Mouse (Mus musculus): Measurements from ENCODE around the gene Chst14. TPM values are rescaled to one million over a fixed set of nuclear protein-coding genes. Genes with fewer than 3 reads are reported as not detected.

The Chst14 gene
- polyA plus RNA-seq, 1 experiment from 2014 or later: 51.3 TPM

DNA sequence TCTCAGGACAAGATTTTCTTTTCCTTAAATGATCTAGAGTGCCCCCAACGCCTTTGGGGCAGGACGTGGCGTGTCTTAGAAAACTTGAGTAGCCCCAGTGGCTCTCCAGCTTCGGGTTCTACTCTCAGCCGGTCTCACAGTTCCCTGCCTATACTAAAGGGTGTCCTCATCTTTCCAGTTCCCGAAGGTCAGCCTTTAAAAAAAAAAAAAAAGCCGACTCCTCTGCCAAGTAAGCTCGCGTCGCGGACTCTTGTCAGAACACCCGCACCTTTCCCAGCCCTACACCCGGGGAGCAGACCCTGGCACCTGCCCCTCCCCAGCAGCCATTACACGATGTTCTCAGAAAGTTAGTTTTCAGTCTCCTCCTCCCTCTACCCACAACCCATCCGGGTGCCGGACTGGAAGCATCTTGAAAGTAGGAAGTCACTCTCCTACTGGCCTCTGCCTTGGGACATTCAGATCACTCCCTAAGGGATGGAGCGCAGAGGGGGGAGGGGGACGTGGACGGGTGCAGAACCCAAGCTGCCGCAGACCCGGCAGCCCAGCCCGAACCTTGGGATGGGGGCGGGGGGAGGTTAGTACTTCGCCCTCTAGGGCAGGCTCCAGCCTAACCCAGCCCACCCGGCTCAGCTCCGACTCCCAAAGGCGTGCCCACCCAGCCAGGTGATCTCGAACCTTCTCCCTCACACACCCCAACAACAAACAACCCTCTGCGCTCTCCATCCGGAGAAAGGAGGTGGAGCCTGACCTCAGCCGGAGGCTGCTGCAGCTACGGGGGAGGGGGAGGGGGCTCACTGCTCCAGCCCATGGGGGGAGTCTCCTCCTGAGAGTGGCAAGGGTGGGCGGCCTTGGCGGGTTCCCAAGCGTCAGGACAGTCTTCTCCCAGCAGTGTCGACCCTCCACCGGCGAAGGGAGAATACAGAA, 30.0 kb upstream of the Chst14 start:
- under 1% methylated on average over 33 of the region's 38 CpGs for WGBS
- peaks cover 23% of the 10 kb centered on the region for H3K4me1 ChIP-seq (ENCODE audit: control insufficient read depth, insufficient read depth, low read length)
- peak; percentile 43 for DNase-seq (ENCODE audit: low spot score)
- H3K9ac ChIP-seq (ENCODE audit: low read depth, low read length): peak overlapping the region; percentile 52
- peak overlapping the region; percentile 92 for H3K4me2 ChIP-seq (ENCODE audit: low read depth, low read length)
- H3K27ac ChIP-seq (replicated peaks; ENCODE audit: low read depth, low read length): no peak overlapping the region
- H3K4me3 ChIP-seq (ENCODE audit: low read depth, low read length): peak overlapping the region; percentile 49
- ATAC-seq (ENCODE audit: low read depth): no peak
- peaks cover 72% of the 10 kb centered on the region for H3K27me3 ChIP-seq (replicated peaks; ENCODE audit: control insufficient read depth, insufficient read depth, low read length)
- H3K9me3 ChIP-seq (ENCODE audit: control insufficient read depth, low read length): no peaks in the 10 kb centered on the region
- H3K36me3 ChIP-seq (ENCODE audit: control insufficient read depth, insufficient read depth, low read length): no peaks in the 10 kb centered on the region

DNA sequence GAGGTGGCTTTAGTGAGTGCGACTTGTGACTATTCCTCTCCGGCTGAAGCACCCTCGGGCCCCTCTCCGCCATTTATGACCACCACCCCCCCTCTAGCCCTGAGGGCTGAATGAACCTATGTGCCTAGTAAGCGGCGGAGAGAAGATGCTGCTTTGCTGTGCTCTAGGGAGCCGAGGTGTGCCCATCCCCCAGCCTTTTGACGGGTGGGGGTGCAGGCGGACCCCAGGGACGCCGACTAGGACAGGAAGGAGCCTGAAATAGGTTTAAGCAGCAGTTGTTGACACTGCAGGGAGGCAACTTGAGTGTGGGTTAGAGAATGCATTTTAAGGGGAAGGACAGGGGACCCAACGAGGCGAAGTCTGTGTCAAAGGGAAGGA, 29.4 kb upstream of the Chst14 start:
- DNase-seq (ENCODE audit: low spot score) (no peak), ATAC-seq (ENCODE audit: low read depth) (no peak)
- H3K4me2 ChIP-seq (ENCODE audit: low read depth, low read length): peak overlapping the region; percentile 92

DNA sequence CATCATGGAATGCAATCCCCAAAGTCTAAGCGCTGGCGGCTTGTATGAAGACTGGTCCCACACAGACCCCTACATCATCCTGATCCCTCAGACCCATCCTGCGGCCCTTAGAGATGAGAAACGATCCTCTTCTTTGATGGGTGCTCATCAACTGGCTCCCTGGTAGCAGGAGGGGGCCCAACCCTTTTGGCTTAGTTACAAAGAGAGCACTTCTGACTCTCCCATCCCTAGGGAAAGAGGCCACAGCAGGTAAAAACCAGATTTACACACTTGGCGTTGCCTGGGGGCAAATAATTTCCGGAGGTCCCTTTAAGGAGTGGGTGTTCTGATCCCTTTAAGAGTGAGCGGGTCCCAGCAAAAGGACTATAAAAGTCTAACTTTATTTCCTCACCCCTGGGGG, 28.9 kb upstream of the Chst14 start:
- Histone ChIP-seq H3K27me3 (replicated peaks; ENCODE audit: control insufficient read depth, insufficient read depth, low read length) (peaks cover 75% of the 10 kb centered on the region), H3K4me1 (ENCODE audit: control insufficient read depth, insufficient read depth, low read length) (peaks cover 23% of the 10 kb centered on the region), H3K4me3 (ENCODE audit: low read depth, low read length) (peak overlapping the region; percentile 49), H3K27ac (replicated peaks; ENCODE audit: low read depth, low read length) (no peak overlapping the region), H3K9me3 (ENCODE audit: control insufficient read depth, low read length) (no peaks in the 10 kb centered on the region), H3K9ac (ENCODE audit: low read depth, low read length) (no peak overlapping the region), H3K4me2 (ENCODE audit: low read depth, low read length) (peak overlapping the region; percentile 92), H3K36me3 (ENCODE audit: control insufficient read depth, insufficient read depth, low read length) (no peaks in the 10 kb centered on the region)
- WGBS: 2% methylated on average over 7 of the region's 7 CpGs
- ATAC-seq (ENCODE audit: low read depth) (no peak), DNase-seq (ENCODE audit: low spot score) (no peak)

More for the DNA sequence above, 29.4 kb upstream of the Chst14 start:
- peak overlapping the region; percentile 49 for H3K4me3 ChIP-seq (ENCODE audit: low read depth, low read length)
- no peaks in the 10 kb centered on the region for H3K36me3 ChIP-seq (ENCODE audit: control insufficient read depth, insufficient read depth, low read length)
- H3K4me1 ChIP-seq (ENCODE audit: control insufficient read depth, insufficient read depth, low read length): peaks cover 23% of the 10 kb centered on the region
- H3K9me3 ChIP-seq (ENCODE audit: control insufficient read depth, low read length): no peaks in the 10 kb centered on the region
- 1% methylated on average over 13 of the region's 13 CpGs for WGBS
- no peak overlapping the region for H3K27ac ChIP-seq (replicated peaks; ENCODE audit: low read depth, low read length)
- peaks cover 72% of the 10 kb centered on the region for H3K27me3 ChIP-seq (replicated peaks; ENCODE audit: control insufficient read depth, insufficient read depth, low read length)
- peak overlapping the region; percentile 52 for H3K9ac ChIP-seq (ENCODE audit: low read depth, low read length)

DNA sequence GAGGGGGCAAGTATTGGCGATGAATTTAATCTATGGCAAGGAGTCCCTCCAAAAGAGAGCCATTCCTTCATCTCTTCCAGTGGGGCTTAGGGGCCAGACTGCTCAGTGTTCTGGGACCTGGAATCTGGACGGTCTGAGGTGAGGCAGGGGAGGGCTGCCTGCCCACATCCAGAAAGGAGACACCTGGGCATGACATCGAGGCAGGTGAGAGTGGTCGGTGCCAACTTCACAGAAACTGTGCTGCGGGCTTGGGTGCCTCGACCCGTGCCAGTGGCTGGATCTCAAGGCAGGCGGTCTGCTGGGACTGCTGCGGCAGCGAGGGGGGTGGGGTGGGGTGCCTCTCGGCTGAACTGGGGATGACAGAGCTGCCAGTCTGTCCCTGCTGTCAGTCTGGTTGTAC, 28.5 kb upstream of the Chst14 start:
- Histone ChIP-seq H3K4me1 (ENCODE audit: control insufficient read depth, insufficient read depth, low read length) (peaks cover 26% of the 10 kb centered on the region), H3K4me2 (ENCODE audit: low read depth, low read length) (no peak overlapping the region), H3K9me3 (ENCODE audit: control insufficient read depth, low read length) (no peaks in the 10 kb centered on the region), H3K36me3 (ENCODE audit: control insufficient read depth, insufficient read depth, low read length) (no peaks in the 10 kb centered on the region), H3K9ac (ENCODE audit: low read depth, low read length) (no peak overlapping the region), H3K27me3 (replicated peaks; ENCODE audit: control insufficient read depth, insufficient read depth, low read length) (peaks cover 76% of the 10 kb centered on the region), H3K27ac (replicated peaks; ENCODE audit: low read depth, low read length) (no peak overlapping the region), H3K4me3 (ENCODE audit: low read depth, low read length) (peak overlapping the region; percentile 5; the same call in 1 of the 2 replicates)
- DNase-seq (ENCODE audit: low spot score) (no peak), ATAC-seq (ENCODE audit: low read depth) (no peak)
- WGBS: 3% methylated on average over 11 of the region's 11 CpGs

DNA sequence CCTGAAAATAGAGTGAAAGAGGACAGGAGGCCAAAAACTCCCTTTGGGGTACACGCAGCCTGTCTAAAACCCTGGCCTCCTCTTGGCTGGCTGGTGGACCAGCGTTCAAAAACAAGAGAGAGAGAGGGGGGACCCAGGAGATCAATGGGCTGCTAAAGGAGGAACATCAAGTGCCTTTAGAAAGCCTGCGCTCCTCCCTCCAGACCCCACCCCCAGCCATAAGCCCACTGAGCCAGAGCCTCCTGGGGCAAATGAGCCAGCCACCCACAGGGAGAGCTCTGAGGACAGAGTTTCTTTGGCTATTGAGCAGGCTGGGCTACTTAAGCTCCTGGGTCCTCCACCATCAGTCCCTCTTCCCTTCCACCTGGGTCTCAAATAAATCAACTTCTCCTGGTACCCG, 27.5 kb upstream of the Chst14 start:
- H3K9me3 ChIP-seq (ENCODE audit: control insufficient read depth, low read length): no peaks in the 10 kb centered on the region
- H3K4me1 ChIP-seq (ENCODE audit: control insufficient read depth, insufficient read depth, low read length): peaks cover 36% of the 10 kb centered on the region
- no peaks in the 10 kb centered on the region for H3K36me3 ChIP-seq (ENCODE audit: control insufficient read depth, insufficient read depth, low read length)
- H3K9ac ChIP-seq (ENCODE audit: low read depth, low read length): no peak overlapping the region
- 5% methylated on average over 4 of the region's 4 CpGs for WGBS
- no peak overlapping the region for H3K4me3 ChIP-seq (ENCODE audit: low read depth, low read length)
- H3K27me3 ChIP-seq (replicated peaks; ENCODE audit: control insufficient read depth, insufficient read depth, low read length): peaks cover 74% of the 10 kb centered on the region
- DNase-seq (ENCODE audit: low spot score) (no peak), ATAC-seq (ENCODE audit: low read depth) (no peak)
- no peak overlapping the region for H3K4me2 ChIP-seq (ENCODE audit: low read depth, low read length)
- no peak overlapping the region for H3K27ac ChIP-seq (replicated peaks; ENCODE audit: low read depth, low read length)

DNA sequence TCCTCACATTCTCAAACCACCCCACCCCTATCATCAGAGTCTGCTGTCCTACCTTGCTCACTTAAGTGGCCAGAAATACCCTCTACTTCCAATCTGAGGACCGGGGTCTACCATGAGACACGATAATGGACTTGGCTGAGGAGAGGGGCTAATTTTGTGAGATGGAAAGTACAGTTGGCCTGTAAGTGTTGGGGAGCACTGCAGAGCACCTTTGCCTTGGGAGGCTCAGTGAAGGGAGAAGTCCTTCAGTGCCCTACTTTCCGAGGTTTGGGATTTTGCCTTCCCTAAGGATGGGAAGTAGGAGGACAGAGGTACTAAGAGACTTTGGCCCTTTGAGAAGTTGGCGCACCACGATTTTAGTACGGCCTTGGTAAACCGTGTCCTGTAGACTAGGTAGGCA, 27.0 kb upstream of the Chst14 start:
- Histone ChIP-seq H3K4me3 (ENCODE audit: low read depth, low read length) (no peak overlapping the region), H3K9me3 (ENCODE audit: control insufficient read depth, low read length) (no peaks in the 10 kb centered on the region), H3K4me2 (ENCODE audit: low read depth, low read length) (no peak overlapping the region), H3K27me3 (replicated peaks; ENCODE audit: control insufficient read depth, insufficient read depth, low read length) (peaks cover 74% of the 10 kb centered on the region), H3K4me1 (ENCODE audit: control insufficient read depth, insufficient read depth, low read length) (peaks cover 37% of the 10 kb centered on the region), H3K27ac (replicated peaks; ENCODE audit: low read depth, low read length) (no peak overlapping the region), H3K36me3 (ENCODE audit: control insufficient read depth, insufficient read depth, low read length) (no peaks in the 10 kb centered on the region), H3K9ac (ENCODE audit: low read depth, low read length) (no peak overlapping the region)
- 13% methylated on average over 7 of the region's 7 CpGs for WGBS
- DNase-seq (ENCODE audit: low spot score) (no peak), ATAC-seq (ENCODE audit: low read depth) (no peak)

DNA sequence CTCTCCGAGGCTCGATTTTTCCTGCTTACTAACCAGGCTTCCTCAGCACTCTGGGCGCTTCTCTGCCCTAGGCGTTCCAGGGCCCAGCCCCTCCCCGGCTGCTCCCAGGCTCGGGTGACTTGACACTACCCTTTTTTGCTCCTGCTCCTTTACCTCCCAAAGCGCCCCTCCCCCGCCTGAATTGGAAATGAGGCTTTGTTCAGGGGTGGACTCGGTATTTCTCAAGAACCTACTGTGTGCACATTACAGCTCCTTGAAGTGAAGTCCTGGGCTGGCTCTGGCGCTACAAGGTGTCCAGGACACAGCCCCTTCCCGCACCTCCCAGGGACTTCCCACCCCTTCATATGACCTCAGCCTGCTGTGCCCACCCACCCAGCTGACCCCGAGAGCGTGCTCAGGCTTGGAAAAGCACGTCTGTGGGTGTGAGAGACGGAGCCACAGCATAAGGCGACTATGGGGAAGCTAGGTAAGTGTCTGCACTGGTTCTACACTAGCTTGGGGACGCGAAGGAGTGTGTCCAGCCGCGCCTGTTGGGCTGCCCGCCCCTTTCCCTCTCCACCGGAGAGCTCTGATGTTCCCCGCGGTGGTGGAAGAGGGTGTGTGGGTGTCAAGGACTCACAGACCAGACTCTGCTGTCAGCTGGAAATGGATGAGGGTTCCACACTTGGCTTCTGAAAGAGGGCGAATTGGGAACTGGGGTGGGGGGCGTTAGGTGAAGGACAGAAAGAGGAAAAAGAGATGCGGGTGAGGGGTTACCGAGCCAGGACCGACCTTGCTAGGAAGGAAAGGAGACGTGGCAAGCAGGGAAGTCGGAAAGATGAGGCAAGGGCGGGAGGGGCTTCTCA, 26.1 kb upstream of the Chst14 start, which contains the start of gene Bahd1:
Gene Bahd1 (plus strand): TSS at position 397 of the 845 bp plus-strand sequence.
- 1% methylated on average over 32 of the region's 32 CpGs for WGBS
- no peaks in the 10 kb centered on the region for H3K36me3 ChIP-seq (ENCODE audit: control insufficient read depth, insufficient read depth, low read length)
- no peaks in the 10 kb centered on the region for H3K9me3 ChIP-seq (ENCODE audit: control insufficient read depth, low read length)
- H3K27me3 ChIP-seq (replicated peaks; ENCODE audit: control insufficient read depth, insufficient read depth, low read length): peaks cover 66% of the 10 kb centered on the region
- H3K4me2 ChIP-seq (ENCODE audit: low read depth, low read length): peak within 1 kb of the TSS; percentile 99
- H3K27ac ChIP-seq (replicated peaks; ENCODE audit: low read depth, low read length): peak within 1 kb of the TSS; percentile 72; the same call in 1 of the 2 replicates
- H3K4me3 ChIP-seq (ENCODE audit: low read depth, low read length): peak within 1 kb of the TSS; percentile 91
- DNase-seq (ENCODE audit: low spot score) (peak; percentile 54), ATAC-seq (ENCODE audit: low read depth) (no peak)
- peaks cover 37% of the 10 kb centered on the region for H3K4me1 ChIP-seq (ENCODE audit: control insufficient read depth, insufficient read depth, low read length)
- H3K9ac ChIP-seq (ENCODE audit: low read depth, low read length): peak within 1 kb of the TSS; percentile 79

DNA sequence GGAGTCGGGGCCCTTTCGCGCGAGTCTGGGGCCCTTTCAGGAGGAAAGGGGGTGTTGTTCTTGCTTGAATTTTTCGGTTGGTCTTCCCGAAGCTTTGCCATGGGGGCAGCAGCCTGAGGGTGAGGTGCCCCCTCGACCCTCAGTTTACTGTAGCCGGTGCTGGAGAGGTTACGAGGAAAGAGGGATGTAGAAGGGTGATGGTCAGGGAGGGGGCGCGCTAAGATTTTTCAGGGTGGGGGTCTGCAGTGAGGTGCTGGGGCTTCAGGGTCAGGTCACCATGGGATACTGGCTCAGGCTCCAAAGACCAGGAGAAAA, 25.5 kb upstream of the Chst14 start:
- Histone ChIP-seq H3K4me2 (ENCODE audit: low read depth, low read length) (peak overlapping the region; percentile 99), H3K4me3 (ENCODE audit: low read depth, low read length) (peak overlapping the region; percentile 91), H3K9me3 (ENCODE audit: control insufficient read depth, low read length) (no peaks in the 10 kb centered on the region), H3K27me3 (replicated peaks; ENCODE audit: control insufficient read depth, insufficient read depth, low read length) (peaks cover 60% of the 10 kb centered on the region), H3K27ac (replicated peaks; ENCODE audit: low read depth, low read length) (no peak overlapping the region), H3K4me1 (ENCODE audit: control insufficient read depth, insufficient read depth, low read length) (peaks cover 37% of the 10 kb centered on the region), H3K36me3 (ENCODE audit: control insufficient read depth, insufficient read depth, low read length) (no peaks in the 10 kb centered on the region), H3K9ac (ENCODE audit: low read depth, low read length) (peak overlapping the region; percentile 32)
- DNase-seq (ENCODE audit: low spot score): no peak
- 2% methylated on average over 11 of the region's 11 CpGs for WGBS
- ATAC-seq (ENCODE audit: low read depth): no peak

All from embryonic facial prominence, embryonic 14.5 days (tissue).